Mouse (Mus musculus) spleen, adult 12 weeks (tissue): ENCODE results near the gene Lrrc4.

Experiments used
- DNase-seq: peaks from one replicate; pipeline ENCODE4 v3.0.0; 2022; ENCODE audit warnings: low spot score

Lrrc4 gene

DNA sequence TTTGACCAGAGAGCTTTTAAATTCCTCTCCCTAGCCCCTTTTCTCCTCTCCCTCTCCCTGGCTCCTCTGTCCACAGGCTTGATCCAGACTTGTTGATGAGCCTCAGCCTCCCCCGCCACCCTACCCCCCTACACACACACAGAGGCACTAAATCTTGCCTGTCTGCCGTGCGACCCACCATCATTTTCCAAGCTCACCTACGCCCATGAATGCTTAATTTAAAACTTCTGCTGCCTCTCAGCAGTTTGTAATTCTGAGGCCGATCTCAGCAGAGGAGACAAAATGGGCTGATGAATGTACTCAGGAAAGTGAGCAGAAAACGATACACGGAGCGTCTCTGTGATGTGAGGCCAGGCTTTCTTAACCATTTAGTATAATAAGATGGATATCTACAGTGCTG is 23.1 kb upstream of the Lrrc4 start:
- no peak for DNase-seq

DNA sequence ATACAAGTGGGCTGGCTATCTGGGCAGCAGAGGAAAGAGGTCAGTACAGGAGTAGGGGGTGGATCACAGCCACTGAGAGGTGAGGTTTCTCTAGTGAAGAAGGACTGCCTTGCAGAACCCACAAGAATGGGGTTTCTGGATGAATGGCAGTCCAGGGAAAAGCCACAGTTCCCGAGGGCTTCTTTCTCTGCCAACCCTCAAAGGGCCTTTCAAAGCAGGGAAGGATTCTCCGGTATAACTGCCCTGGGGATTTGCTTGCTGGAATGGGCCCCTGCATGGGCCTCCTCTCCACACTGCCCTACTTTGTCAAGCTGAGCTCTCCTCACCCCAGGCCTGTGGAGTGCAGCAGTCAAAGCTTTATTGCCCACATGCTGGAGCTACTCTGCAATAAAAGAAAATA is 22.1 kb upstream of the Lrrc4 start:
- DNase-seq = no peak

DNA sequence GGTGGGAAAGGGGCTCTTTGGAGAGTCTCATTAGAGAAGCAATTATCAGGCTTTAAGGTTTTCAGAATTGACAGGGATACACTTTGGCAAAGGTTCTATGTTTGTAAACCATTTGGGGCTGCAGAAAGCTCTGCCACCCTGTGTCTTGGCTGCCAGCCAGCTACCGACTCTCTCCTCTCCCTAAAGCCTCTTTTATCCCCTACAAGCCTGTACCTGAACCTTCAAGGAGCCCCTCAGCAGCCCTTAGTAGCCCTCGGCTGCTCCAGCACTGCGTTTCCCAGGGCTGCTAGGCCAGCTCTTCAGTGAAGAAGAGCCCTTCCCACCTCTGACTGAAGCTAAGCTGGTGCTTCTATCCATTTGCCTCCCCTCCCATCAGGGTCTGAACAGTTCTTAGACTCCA is 21.6 kb upstream of the Lrrc4 start:
- no peak for DNase-seq

DNA sequence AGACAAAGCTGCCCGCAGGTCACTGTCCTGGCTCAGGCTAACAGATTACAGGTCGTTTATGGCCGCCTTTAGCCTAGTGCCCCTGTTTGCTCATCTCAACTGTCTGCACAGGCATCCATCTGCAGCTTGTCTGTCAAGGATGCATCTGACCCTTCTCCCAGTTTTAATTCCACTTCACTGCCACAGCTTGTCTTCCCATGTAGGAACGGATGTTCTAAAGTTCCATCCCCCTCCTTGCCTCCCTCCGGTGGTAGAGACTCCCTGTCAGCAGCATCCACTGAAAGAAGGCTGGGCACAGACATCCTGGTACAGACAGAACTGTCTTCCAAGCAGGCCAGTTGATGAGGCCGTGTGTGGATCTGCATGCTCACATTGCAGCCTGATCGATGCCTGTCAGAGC is 20.8 kb upstream of the Lrrc4 start:
- DNase-seq = no peak

DNA sequence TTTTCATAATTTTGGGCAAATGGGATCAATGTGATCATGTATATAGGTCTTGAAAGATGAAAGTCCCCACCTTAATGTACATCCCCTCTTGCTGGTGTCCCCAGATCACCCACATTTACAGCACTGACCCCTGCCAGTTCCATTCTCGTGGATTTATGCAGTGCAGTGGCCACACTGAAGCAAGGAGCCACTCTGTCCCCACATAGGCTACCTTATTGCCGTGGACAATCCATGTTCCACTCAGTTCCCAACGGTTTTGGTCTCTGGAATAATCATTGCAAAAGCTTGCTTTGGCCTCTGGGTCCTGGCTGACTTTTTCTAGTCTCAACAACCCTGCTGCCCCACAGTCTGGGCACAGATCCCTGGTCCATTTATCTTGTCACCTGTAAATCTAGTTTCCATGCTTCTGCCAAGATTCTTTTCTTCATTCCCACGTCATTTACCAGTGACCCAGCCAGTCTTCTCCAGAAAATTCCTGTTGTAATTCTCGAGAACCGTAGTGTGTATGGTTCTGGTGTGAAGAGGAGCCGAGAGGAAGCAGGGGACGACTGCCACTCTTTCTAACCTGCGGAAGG is 18.9 kb upstream of the Lrrc4 start:
- no peak for DNase-seq

DNA sequence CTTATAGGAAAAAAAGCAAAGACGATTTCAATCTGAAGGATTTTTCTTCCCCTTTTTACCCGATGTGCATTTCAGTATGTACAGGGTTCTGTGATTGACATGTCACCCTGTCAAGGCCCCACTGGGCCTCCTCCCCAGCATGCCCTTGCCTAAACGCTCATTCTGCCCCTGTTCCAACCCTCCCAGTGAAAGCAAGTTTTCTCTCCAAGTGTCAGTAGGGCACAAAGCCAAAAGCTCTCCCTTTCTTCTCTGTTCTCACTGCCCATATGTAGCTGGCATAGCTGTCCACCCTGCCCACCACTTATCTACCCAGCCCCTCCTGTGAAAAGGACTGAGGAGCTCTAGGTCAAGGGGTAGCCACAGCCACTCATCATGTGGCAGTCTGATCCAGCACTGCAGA is 17.8 kb upstream of the Lrrc4 start:
- no peak for DNase-seq

DNA sequence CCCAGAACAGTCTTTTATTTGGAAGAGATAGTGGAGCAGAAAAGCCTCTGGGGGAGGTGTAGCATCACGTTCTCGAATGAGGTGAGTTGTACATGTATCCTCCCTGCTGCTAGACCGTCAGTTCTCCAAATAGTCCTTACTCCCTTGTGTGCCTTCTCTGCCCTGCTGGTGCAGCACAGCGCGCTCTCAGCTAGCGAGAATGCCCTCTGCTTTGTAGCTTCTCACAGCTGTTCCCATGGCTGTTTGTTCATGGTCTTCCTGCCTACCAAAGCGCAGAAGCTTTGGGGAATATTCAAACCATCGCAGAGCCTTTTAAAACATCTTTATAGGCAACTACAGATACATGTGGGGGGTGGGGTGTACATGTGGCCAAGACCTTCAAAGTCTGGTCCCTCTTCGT is 17.3 kb upstream of the Lrrc4 start:
- DNase-seq = no peak

DNA sequence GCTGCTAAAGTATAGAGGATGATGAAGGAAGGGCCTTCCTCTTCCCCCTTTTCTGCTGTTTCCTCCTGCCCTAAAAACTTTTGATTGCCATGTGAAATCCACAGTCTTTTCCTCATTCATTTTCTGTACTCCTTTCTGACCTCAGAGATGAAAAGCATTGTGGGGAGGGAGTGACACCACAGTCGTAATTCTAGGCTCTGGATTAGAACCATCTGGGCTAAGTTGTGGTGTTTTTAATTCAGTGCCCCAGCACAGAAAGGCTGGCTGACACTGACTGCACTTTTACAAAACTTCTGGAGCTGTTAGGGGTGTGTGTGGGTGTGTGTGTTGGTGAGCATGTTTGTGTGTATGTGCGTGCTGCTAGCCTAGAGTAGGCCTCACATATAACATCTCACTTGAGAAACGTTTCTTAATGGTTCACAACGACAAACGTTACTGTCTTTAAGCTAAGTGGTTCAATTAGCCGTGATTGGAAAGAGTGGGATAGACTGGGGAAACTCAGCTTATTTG is 16.8 kb upstream of the Lrrc4 start:
- DNase-seq = no peak

DNA sequence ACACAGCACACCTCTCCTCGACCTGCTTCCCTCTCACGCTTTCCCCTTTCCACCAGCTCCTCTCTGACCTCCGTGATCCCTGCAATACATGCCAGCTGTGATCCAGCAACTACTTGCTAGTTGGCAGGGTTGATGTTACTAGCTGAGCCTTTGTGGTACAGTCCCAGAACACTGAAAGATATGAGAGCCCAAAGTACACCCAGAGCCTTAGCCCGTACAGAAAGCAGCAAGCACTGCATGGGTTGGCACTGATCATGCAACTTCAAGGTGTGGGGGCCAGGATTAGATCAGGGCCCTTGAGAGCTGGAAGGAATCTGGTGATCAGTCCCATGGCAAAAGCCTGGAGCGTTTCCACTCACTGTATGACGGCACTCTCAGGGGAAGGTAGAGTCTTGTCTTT is 16.1 kb upstream of the Lrrc4 start:
- no peak for DNase-seq

DNA sequence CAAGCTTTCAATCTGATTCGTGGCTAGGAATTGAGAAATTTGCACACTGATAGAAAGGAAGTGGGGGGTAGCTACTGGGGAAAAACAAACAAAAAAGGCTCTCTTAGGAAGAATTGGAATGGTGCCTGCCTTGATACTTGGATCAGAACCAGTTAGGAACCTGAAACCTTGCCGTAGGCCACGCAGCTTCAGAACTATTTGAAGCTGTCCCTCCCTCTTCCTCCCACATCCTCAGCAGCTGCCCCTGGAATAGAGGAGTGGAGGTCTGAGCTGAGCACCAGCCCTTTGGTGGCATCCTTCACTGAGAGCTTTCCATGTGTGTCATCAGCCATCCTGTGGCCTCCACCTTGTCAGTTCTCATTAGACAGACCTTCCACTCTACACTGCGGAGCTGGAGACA is 14.1 kb upstream of the Lrrc4 start:
- no peak for DNase-seq

DNA sequence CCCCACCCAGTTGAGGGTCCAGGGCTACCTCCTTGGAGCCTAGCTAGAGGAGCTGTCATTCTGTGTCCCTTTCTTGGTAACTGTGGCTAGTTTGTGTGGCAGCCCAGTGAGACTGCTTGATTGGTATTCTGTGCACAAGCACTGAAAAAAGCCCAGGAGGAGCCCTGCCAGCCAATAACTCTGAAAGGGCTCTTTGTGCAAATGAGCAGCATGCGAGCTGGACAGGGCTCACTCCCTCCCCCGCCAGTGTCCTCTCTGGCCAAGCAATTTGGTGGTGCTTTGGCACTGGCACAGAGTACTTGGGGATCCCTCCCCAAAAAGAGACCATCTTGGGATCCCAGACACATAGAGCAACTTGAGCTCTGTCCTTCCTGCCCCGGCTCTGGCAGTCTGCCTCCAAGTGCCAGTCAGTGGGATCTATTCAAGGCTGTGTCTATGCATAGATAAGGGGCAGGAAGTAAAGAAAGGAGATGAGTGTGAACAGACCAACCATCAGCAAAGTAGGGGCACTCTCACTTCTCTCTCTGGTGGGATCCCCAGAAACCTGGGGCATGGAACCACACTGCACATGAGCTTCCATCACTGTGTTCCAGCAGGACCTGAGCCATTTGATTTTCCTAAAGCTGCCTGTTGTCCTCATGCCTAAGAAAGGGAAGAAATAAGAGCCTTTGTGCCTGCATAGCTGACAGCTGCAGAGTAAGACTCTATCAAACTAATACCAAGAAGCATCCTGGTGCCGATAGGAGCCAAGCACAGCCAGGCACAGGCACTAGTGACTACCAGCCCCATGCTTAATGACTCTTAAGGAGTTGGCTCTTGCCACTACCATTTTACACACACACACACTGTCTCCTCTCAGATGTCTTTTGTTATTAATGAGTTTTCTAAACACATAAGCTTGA is 11.1 kb upstream of the Lrrc4 start:
- no peak for DNase-seq

DNA sequence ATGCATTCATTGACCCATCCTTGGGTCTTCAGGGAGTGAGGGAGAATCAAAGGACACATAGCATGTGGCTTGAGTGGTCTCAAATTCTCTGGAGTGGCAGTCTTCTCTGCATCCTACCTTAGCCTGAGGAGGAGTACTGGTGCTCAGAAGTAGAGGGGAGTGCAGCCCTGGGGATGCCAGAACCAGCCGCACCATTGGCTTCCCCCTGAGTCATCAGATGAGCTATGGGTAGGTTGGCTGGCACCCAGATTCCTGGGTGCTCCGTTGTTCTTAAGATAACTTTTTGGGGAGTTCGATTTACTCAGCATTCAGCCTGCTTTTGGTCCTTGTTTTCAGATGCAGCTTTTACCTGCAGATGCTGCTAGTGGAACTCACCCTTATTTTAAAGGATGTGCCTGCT is 10.0 kb upstream of the Lrrc4 start:
- DNase-seq = no peak

DNA sequence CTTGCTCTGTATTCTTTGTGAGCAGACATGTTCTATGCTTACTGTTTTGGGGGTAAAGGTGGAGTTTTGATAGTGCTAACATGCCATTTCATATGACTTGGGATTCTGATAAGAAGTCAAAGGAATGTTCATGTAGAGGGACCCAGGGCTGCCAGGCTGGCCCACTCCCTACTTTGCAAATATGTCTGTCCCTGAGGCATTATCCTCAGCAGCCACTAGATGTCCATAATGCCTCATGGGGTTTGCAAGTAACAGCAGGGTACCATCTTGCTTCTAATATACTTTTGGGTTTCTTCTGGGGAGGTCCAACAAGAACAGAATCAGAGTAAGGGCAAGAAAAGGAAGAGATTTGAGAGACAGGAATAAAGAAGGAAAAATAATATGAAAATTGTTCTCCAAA is 5.1 kb upstream of the Lrrc4 start:
- no peak for DNase-seq

DNA sequence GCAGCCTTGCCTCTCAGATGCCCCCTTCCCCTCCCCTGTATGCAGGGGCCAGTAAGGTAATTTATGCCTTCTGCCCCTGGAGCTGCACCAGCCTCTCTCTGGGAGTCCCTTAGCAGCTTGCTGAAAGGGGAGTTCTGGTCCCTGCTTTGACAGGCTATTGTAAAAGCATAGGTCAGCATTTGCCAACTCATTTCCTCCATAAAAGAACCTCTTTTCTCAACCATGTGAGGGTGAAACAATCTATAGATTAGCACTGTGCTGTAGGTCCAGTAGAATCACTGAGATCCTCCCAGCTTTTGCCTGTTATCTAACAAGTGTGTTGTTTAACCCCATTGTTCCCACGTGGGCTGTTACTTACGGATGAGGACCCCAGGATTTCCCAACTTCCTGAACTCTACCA is 2.5 kb upstream of the Lrrc4 start:
- no peak for DNase-seq

DNA sequence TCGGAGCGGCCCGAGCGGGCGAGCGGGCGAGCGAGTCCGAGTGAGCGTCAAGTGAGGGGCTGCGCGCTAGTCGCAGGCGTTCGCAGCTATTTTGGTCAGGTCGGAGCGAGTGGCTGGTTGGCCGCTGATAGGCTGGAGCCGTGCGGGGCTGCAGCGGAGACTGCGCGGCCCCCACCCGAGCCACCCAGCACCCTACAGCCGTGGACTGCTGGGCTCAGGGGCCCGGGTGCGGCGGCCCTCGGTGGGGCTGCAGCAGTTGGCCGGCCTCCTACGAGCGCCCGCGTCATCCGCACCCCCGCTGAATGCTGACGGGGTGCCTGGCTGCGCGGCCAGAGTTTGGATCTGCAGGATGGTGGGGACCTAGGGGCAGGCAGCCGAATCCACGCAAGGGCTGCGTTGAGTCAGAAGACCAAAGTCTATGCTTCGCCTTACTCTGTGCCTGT is 1.9 kb upstream of the Lrrc4 start:
- DNase-seq = no peak

DNA sequence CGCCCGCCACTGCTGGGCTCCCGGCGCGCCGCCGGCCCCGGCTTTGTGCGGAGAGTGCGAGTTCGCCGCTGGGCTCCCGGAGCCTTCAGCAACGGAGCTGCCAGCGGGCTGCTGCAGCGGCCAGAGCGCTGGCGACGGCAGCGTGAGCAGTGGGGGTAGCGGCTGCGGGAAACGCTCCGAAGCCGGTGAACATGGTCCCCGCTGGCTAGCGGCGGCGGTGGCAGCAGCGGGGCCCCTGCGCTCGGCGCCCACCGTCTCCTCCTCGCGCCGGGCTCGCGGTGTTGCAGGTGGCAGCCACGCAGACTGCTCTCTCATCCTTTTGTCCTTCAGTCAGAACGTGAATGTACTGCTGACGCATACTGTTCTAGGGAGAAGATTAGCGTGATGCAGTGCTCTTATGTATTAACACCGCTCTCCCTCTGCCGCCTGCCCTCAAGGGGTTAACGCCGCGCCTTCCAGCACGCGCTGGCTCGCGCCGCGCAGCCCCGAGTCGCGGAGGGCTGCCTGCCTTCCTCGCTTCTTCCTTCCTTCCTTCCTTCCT is 1.3 kb upstream of the Lrrc4 start:
- DNase-seq = no peak

DNA sequence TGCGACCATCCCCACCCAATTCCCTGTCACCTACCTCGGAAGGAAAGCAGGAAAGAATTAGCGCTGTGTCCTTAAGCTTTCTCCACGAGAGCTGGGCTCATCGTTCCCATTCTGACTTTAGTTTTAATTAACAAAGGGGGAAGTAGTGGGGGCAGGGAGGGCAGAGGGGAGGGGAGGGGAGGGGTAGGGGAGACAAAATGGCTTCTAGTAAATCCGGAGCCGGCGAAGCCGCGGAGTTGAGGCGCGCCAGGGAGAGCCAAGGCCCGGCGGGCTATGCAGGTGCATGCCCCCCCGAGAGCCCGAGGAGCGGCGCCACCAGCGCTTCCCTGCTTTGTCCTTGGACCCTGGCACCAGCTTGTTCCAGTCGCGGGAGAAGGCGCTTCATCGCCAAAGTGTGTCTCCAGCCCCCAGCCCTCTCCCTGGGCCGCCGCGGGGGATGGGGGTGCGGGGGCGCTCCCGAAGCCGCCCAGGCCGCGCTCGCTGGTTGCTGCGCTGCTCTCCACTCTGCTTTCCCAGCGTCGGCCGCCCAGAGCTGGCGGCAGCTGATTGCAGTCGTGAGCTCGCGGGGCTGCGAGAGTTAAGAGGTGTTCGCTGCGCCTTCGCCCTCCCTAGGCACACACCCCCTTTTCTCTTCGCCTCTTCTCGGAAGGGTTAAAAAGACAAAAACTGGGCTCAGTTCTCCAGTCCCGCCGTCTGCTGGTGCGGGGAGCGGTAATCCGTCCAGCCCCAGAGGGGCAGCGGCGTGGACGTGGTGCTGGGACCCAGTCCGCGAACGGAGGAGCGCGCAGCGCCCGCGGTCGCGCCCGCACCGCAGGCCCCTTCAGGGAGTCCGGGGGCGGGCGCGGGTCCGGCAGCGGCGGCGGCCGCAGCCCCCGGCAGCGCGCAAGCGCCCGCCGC is 555 bp upstream of the Lrrc4 start:
- no peak for DNase-seq

DNA sequence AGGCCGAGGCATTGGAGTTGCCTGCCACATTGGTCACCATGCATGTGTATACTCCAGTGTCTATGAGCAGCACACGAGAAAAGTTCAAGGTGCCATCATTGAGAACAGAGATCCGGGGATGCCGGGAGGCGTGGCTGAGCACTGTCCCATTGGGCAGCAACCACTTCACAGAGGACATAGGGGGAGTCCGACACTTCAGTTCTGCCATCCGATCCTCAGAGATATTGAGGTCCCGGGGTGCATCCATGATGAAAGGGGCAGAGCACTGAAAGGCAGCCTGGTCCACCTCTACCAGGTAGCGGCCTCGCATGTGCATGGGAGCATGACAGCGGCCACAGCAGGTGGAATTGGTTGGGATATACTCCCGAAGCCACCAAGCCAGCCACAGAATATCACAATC is 1.2 kb downstream of the Lrrc4 start:
- DNase-seq = no peak

DNA sequence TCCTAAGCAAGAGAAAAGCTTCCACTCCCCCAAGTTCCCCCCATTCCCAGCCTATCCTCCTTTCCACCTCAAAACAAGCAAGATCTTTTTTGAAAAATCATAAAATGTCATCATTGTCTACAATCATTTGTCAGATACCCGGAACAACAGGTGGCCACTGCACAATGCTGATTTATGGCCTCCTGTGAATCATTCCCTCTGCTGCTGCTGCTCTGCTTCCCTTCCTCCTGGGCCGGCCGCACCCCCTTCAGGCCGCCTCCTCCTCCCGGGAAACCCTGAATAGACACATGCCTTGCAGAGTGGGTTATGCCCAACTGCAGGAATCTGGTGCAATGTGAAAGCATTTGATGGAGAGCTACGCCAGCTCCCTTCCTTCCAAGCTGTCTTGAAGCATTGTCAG is 3.0 kb downstream of the Lrrc4 start:
- DNase-seq = no peak

DNA sequence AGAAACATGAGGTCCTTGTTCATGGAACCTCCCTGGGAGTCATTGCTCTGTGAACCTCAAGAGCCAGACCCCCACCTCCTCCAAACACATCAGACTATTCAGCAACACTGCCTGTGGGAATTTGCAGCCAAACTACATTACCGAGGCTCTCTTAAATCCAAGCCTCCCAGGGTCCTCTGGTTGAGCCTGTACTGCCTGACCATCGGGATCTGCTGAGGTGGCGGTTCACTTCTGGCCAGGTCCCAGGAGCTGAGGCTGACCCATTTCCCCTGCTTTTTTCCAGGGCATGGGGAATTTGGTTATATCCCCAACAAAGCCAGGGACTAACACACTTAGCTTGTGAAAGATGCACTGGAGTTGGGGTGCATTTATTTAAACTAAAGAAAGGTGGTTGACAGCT is 4.0 kb downstream of the Lrrc4 start:
- DNase-seq = no peak

DNA sequence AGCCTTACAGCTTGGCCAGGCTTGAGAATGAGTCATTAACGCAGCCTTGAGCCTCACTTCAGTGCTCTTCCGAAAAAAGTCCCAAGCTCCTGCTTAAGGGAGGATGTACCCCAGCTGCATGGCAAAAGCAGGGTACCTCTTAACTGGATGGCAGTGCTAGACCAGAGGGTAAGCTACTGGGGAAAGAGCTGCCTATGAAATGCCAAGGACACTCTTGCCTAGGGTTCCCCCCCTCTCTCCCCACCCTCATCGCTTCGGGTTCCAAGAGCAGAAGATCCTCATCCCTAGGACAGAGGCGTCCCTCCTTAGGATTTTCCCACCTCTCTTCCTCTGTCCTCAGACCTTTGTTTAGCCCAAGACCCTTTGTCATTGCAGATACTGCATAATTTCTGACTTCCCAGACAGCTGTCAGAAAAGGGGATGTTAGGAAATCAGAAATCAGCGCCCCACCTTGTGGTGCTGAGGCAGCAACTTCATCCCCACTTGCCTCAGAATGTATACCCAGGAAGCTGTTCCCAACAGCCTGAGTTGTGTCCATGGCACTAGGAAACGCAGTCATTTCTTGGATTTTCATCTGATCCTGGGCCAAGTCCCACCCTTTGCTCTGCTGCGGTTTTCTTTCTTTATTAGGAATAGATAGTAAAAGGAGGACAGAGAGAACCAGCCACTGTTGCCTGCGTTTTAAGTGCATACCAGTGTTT is 4.7 kb downstream of the Lrrc4 start:
- DNase-seq = no peak

DNA sequence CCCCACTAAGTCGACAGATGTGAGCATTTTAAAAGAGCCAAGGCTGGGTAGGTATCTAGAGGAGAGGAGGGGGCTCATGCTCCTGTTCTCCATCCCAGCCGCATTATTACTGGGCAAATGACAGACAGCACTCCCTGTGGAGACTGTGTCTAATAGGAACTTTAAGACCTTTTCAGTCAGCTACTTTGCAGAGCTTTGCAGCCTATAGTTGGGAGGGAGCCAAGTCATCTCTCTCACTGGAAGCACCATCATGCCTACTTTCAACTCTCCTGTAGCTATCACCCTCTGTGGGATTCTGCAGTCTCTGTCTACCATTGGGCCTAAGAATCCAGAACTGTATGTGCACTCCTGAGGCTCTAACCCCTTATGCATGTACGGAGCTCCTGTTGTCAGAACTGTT is 5.7 kb downstream of the Lrrc4 start:
- no peak for DNase-seq
